Mouse (Mus musculus) cerebellum, adult 11-12 months (tissue): ENCODE data around the gene Slc6a9.
A peak's percentile ranks its signal among the peaks of the same experiment; 100 is the strongest.

ENCODE experiments used
- DNase-seq: peaks from one replicate; pipeline ENCODE4 v3.0.0; 2022

Slc6a9 gene

GRCm38 (mm10) chr4:117841566-117841965 lies 7.3 kb downstream of the Slc6a9 start:
- no peak for DNase-seq

- DNase-seq: no peak
Measured at GRCm38 (mm10) chr4:117843101-117843500, 8.8 kb downstream of the Slc6a9 start.

- DNase-seq: no peak
Measured at GRCm38 (mm10) chr4:117844467-117844866, 10.2 kb downstream of the Slc6a9 start.

GRCm38 (mm10) chr4:117845316-117845715 lies 11.0 kb downstream of the Slc6a9 start:
- peak; percentile 19 for DNase-seq

GRCm38 (mm10) chr4:117846261-117846660 lies 12.0 kb downstream of the Slc6a9 start:
- DNase-seq: no peak

GRCm38 (mm10) chr4:117847011-117847410 lies 12.7 kb downstream of the Slc6a9 start:
- DNase-seq: peak; percentile 54

- no peak for DNase-seq
Measured at GRCm38 (mm10) chr4:117849063-117849462, 14.8 kb downstream of the Slc6a9 start.

GRCm38 (mm10) chr4:117849506-117849905 lies 15.2 kb downstream of the Slc6a9 start:
- peak; percentile 42 for DNase-seq

GRCm38 (mm10) chr4:117850176-117850575 lies 15.9 kb downstream of the Slc6a9 start:
- DNase-seq: no peak

- DNase-seq: no peak
Measured at GRCm38 (mm10) chr4:117850871-117851270, 16.6 kb downstream of the Slc6a9 start.

- DNase-seq: no peak
Measured at GRCm38 (mm10) chr4:117852152-117852868, 18.0 kb downstream of the Slc6a9 start.

GRCm38 (mm10) chr4:117855146-117855545 lies 20.8 kb downstream of the Slc6a9 start:
- DNase-seq: no peak

- DNase-seq: peak; percentile 65
Measured at GRCm38 (mm10) chr4:117858794-117859193, 24.5 kb downstream of the Slc6a9 start.

GRCm38 (mm10) chr4:117860570-117860969 lies 26.3 kb downstream of the Slc6a9 start:
- no peak for DNase-seq

- no peak for DNase-seq
Measured at GRCm38 (mm10) chr4:117862823-117863222, 28.5 kb downstream of the Slc6a9 start.

- DNase-seq: peak; percentile 34
Measured at GRCm38 (mm10) chr4:117866083-117866482, 31.8 kb downstream of the Slc6a9 start.

- no peak for DNase-seq
Measured at GRCm38 (mm10) chr4:117867000-117867399, 32.7 kb downstream of the Slc6a9 start.

GRCm38 (mm10) chr4:117867823-117868222 lies 33.5 kb downstream of the Slc6a9 start:
- DNase-seq: no peak

- DNase-seq: no peak
Measured at GRCm38 (mm10) chr4:117869317-117869716, 35.0 kb downstream of the Slc6a9 start.

GRCm38 (mm10) chr4:117870437-117870836 lies 36.1 kb downstream of the Slc6a9 start:
- no peak for DNase-seq

GRCm38 (mm10) chr4:117871787-117872186 lies 37.5 kb downstream of the Slc6a9 start:
- DNase-seq: no peak

GRCm38 (mm10) chr4:117872471-117872886 lies 38.2 kb downstream of the Slc6a9 start, which contains the start of gene Ccdc24:
Gene Ccdc24, minus strand, starts transcription at chr4:117872557.
- no peak for DNase-seq

GRCm38 (mm10) chr4:117873615-117874014 lies 39.3 kb downstream of the Slc6a9 start:
- DNase-seq: no peak

- no peak for DNase-seq
Measured at GRCm38 (mm10) chr4:117878301-117878700, 44.0 kb downstream of the Slc6a9 start.

GRCm38 (mm10) chr4:117878703-117879102 lies 44.4 kb downstream of the Slc6a9 start:
- DNase-seq: no peak
